Mouse (Mus musculus) myocyte (in vitro differentiated cells): ENCODE data around the gene Antxrl. TPM values are rescaled to one million over a fixed set of nuclear protein-coding genes. Genes with fewer than 3 reads are reported as not detected.

Source experiments
- H3K27me3 ChIP-seq: one replicate; pipeline ENCODE4 v1.6.1; 2011; ENCODE audit not compliant: control insufficient read depth, insufficient read depth, insufficient read length
- H3K36me3 ChIP-seq: one replicate; pipeline ENCODE4 v1.6.1; 2011; ENCODE audit not compliant: control insufficient read depth, insufficient read depth
- H3K4me2 ChIP-seq: one replicate; pipeline ENCODE4 v1.6.1; 2011; ENCODE audit warnings: low read depth, control low read depth
- H3K4me3 ChIP-seq: one replicate; pipeline ENCODE4 v1.5.1; 2011; ENCODE audit warnings: mild to moderate bottlenecking, control low read depth, moderate library complexity
- H3K79me2 ChIP-seq: one replicate; pipeline ENCODE4 v1.6.1; 2011; ENCODE audit not compliant: control insufficient read depth, insufficient read depth
- H3ac ChIP-seq: one replicate; pipeline ENCODE4 v1.6.1; 2011; ENCODE audit not compliant: control insufficient read depth, insufficient read length
- CEBPB ChIP-seq: IDR thresholded peaks from 2 replicates; pipeline ENCODE4 v1.6.1; 2011; ENCODE audit warnings: mild to moderate bottlenecking, moderate library complexity; ENCODE audit not compliant: poor library complexity, insufficient read depth, severe bottlenecking
- E2F4 ChIP-seq: IDR thresholded peaks from one replicate; pipeline ENCODE4 v1.6.1; 2011; ENCODE audit warnings: mild to moderate bottlenecking, control low read depth, moderate library complexity; ENCODE audit not compliant: insufficient read depth
- MAX ChIP-seq: IDR thresholded peaks from one replicate; pipeline ENCODE4 v1.6.1; 2011; ENCODE audit warnings: low read depth, mild to moderate bottlenecking, control low read depth
- MYOD1 ChIP-seq, 3 experiments: IDR thresholded peaks; one replicate each; pipeline ENCODE4 v1.6.1; 2011; ENCODE audit warnings: control low read depth in 2 of 3, low read depth in 2 of 3, mild to moderate bottlenecking in 2 of 3, moderate library complexity in 1 of 3; ENCODE audit not compliant: insufficient read length in 2 of 3, control insufficient read depth in 1 of 3
- MYOG ChIP-seq, 3 experiments: IDR thresholded peaks; one replicate each; pipeline ENCODE4 v1.6.1; 2011; ENCODE audit warnings: control low read depth in 2 of 3, low read depth in 2 of 3, mild to moderate bottlenecking in 2 of 3; ENCODE audit not compliant: insufficient read length in 2 of 3, control insufficient read depth in 1 of 3, insufficient read depth in 1 of 3
- POLR2A ChIP-seq: IDR thresholded peaks from one replicate; pipeline ENCODE4 v1.6.1; 2011; ENCODE audit warnings: low read depth, mild to moderate bottlenecking, control low read depth, moderate library complexity; ENCODE audit not compliant: insufficient read length
- POLR2AphosphoS2 ChIP-seq: IDR thresholded peaks from one replicate; pipeline ENCODE4 v1.6.1; 2011; ENCODE audit warnings: low read depth, control low read depth; ENCODE audit not compliant: insufficient read length
- REST ChIP-seq: IDR thresholded peaks from one replicate; pipeline ENCODE4 v1.6.1; 2011; ENCODE audit warnings: mild to moderate bottlenecking, control low read depth, moderate library complexity; ENCODE audit not compliant: insufficient read depth, insufficient read length
- SRF ChIP-seq: IDR thresholded peaks from one replicate; pipeline ENCODE4 v1.6.1; 2011; ENCODE audit warnings: low read depth; ENCODE audit not compliant: control insufficient read depth, insufficient read length
- TCF12 ChIP-seq: IDR thresholded peaks from one replicate; pipeline ENCODE4 v1.6.1; 2011; ENCODE audit warnings: mild to moderate bottlenecking, control low read depth; ENCODE audit not compliant: poor library complexity, insufficient read depth, severe bottlenecking
- TCF3 ChIP-seq: IDR thresholded peaks from one replicate; pipeline ENCODE4 v1.6.1; 2011; ENCODE audit warnings: low read depth, control low read depth; ENCODE audit not compliant: insufficient read length
- USF1 ChIP-seq: IDR thresholded peaks from one replicate; pipeline ENCODE4 v1.6.1; 2011; ENCODE audit warnings: low read depth, mild to moderate bottlenecking, control low read depth, moderate library complexity
- polyA plus RNA-seq: library from polyadenylated mRNA; unstranded; fragments of >200 nt; fragmentation: generic; extraction: Trizol; gene quantifications from one replicate; pipeline ENCODE4 v1.2.1, GENCODE M21; 2012; ENCODE audit warnings: missing spikeins

Gene Antxrl
- polyA plus RNA-seq, 1 experiment: 0.06 TPM

GRCm38 (mm10) chr14:34120016-34120910 lies 67.8 kb downstream of the Antxrl start:
- Histone ChIP-seq H3K4me3 (no peak overlapping the region), H3K36me3 (no peaks in the 10 kb centered on the region), H3ac (no peak overlapping the region), H3K4me2 (no peak overlapping the region), H3K79me2 (no peaks in the 10 kb centered on the region), H3K27me3 (no peaks in the 10 kb centered on the region)
- TF ChIP-seq POLR2AphosphoS2: no peak
- no peak for TF ChIP-seq CEBPB
- no peak for TF ChIP-seq SRF
- TF ChIP-seq TCF3: no peak
- no peak for TF ChIP-seq POLR2A
- no peak for TF ChIP-seq TCF12
- TF ChIP-seq MYOG (IDR thresholded peaks at IDR 0.05; ENCODE audit: control insufficient read depth in 1 of 3, insufficient read depth in 1 of 3, insufficient read length in 2 of 3, low read depth in 2 of 3): no peak
- no peak for TF ChIP-seq MAX
- no peak for TF ChIP-seq E2F4
- TF ChIP-seq USF1: no peak
- no peak for TF ChIP-seq REST
- no peak for TF ChIP-seq MYOD1 (IDR thresholded peaks at IDR 0.05; ENCODE audit: control insufficient read depth in 1 of 3, insufficient read length in 2 of 3, low read depth in 2 of 3)

- TF ChIP-seq MYOD1 (IDR thresholded peaks at IDR 0.05; ENCODE audit: control insufficient read depth in 1 of 3, insufficient read length in 2 of 3, low read depth in 2 of 3) (no peak), MYOG (IDR thresholded peaks at IDR 0.05; ENCODE audit: control insufficient read depth in 1 of 3, insufficient read depth in 1 of 3, insufficient read length in 2 of 3, low read depth in 2 of 3) (no peak), POLR2A (no peak), REST (no peak), TCF12 (no peak), USF1 (no peak), E2F4 (no peak), CEBPB (no peak), MAX (no peak), TCF3 (no peak), POLR2AphosphoS2 (no peak), SRF (no peak)
- Histone ChIP-seq H3K27me3 (no peaks in the 10 kb centered on the region), H3K79me2 (no peaks in the 10 kb centered on the region), H3K4me2 (no peak overlapping the region), H3K4me3 (no peak overlapping the region), H3K36me3 (no peaks in the 10 kb centered on the region), H3ac (no peak overlapping the region)
Observed at GRCm38 (mm10) chr14:34120923-34121351, 68.4 kb downstream of the Antxrl start.

GRCm38 (mm10) chr14:34121691-34122090 lies 69.2 kb downstream of the Antxrl start:
- Histone ChIP-seq H3K36me3 (no peaks in the 10 kb centered on the region), H3ac (no peak overlapping the region), H3K4me3 (no peak overlapping the region), H3K4me2 (no peak overlapping the region), H3K27me3 (no peaks in the 10 kb centered on the region), H3K79me2 (no peaks in the 10 kb centered on the region)
- TF ChIP-seq MYOG (IDR thresholded peaks at IDR 0.05; ENCODE audit: control insufficient read depth in 1 of 3, insufficient read depth in 1 of 3, insufficient read length in 2 of 3, low read depth in 2 of 3): no peak
- TF ChIP-seq TCF12: no peak
- TF ChIP-seq CEBPB: no peak

Other genes with a start within 250 kb of the Antxrl start
- not detected for gene Gdf10, start 129.1 kb upstream of the Antxrl start, polyA plus RNA-seq
- not detected for gene Gdf2, start 111.7 kb upstream of the Antxrl start, polyA plus RNA-seq
- gene Rbp3, start 98.7 kb upstream of the Antxrl start, polyA plus RNA-seq: 0.02 TPM
- not detected for gene Zfp488, start 73.9 kb upstream of the Antxrl start, polyA plus RNA-seq
- 0.19 TPM for gene Gm30083, start 37.5 kb upstream of the Antxrl start, polyA plus RNA-seq
- 0.04 TPM for gene Gm5460, start 35.9 kb upstream of the Antxrl start, polyA plus RNA-seq
- gene Anxa8, start 33.3 kb downstream of the Antxrl start, polyA plus RNA-seq: 85.0 TPM
- gene A630023A22Rik, start 50.0 kb downstream of the Antxrl start, polyA plus RNA-seq: 1.0 TPM
- 0.34 TPM for gene Npy4r, start 99.8 kb downstream of the Antxrl start, polyA plus RNA-seq
- 0.01 TPM for gene Gprin2, start 148.9 kb downstream of the Antxrl start, polyA plus RNA-seq
- not detected for gene Syt15, start 166.9 kb downstream of the Antxrl start, polyA plus RNA-seq